Mouse (Mus musculus) kidney, embryonic 16.5 days (tissue): ENCODE results near the gene Bola1. TPM values are rescaled to one million over a fixed set of nuclear protein-coding genes. Genes with fewer than 3 reads are reported as not detected.

Experiments used
- ATAC-seq: fragments of 200-750 bp; cut with Nextera tagmentation; 2 replicates; pipeline ENCODE4 v1.8.0; 2017; ENCODE audit warnings: moderate TSS enrichment; ENCODE audit not compliant: low FRiP score, low TSS enrichment
- H3K27ac ChIP-seq: fragments of 300-500 bp; sonication (generic); 2 replicates; pipeline ENCODE4 v1.5.1; 2014; ENCODE audit warnings: low read length
- H3K27me3 ChIP-seq: fragments of 300-500 bp; sonication (generic); 2 replicates; pipeline ENCODE4 v1.6.1; 2014; ENCODE audit warnings: low read length, control low read depth, mixed read lengths; ENCODE audit not compliant: insufficient read depth
- H3K36me3 ChIP-seq: fragments of 300-500 bp; sonication (generic); 2 replicates; pipeline ENCODE4 v1.6.1; 2014; ENCODE audit warnings: low read length, control low read depth, mixed read lengths; ENCODE audit not compliant: insufficient read depth
- H3K4me1 ChIP-seq: fragments of 300-500 bp; sonication (generic); 2 replicates; pipeline ENCODE4 v1.6.1; 2014; ENCODE audit warnings: low read length, control low read depth, mixed read lengths; ENCODE audit not compliant: insufficient read depth
- H3K4me2 ChIP-seq: fragments of 300-500 bp; sonication (generic); replicated peaks from 2 replicates; pipeline ENCODE4 v1.6.1; 2014; ENCODE audit warnings: low read depth, low read length
- H3K4me3 ChIP-seq: fragments of 300-500 bp; sonication (generic); 2 replicates; pipeline ENCODE4 v1.5.1; 2014; ENCODE audit warnings: mild to moderate bottlenecking, low read length
- H3K9ac ChIP-seq: fragments of 300-500 bp; sonication (generic); replicated peaks from 2 replicates; pipeline ENCODE4 v1.6.1; 2014; ENCODE audit warnings: low read length
- H3K9me3 ChIP-seq: fragments of 300-500 bp; sonication (generic); 2 replicates; pipeline ENCODE4 v1.6.1; 2016; ENCODE audit warnings: low read length, control low read depth
- WGBS: fragments of 180-500 bp; shearing (Covaris S2); extraction: QIAGEN DNeasy Blood & Tissue Kit; methylation state at CpG from one replicate; pipeline ENCODE4 v1.1.7; 2014; 5-methylcytosine and 5-hydroxymethylcytosine counted together
- polyA plus RNA-seq: library from polyadenylated mRNA; unstranded; fragments of >200 nt; fragmentation: Nextera tagmentation; extraction: Ambion mirVana; gene quantifications from 2 replicates; pipeline ENCODE4 v1.2.1, GENCODE M21; 2015

Bola1 gene
- polyA plus RNA-seq, 1 experiment from 2014 or later = 51.3 TPM

GRCm38 (mm10) chr3:96172197-96173178 lies 47.0 kb downstream of the Bola1 start, which contains the start of gene Sf3b4:
Gene Sf3b4 (plus strand): TSS chr3:96172332.
- WGBS = under 1% methylated on average over 58 of the region's 58 CpGs
- Histone ChIP-seq H3K27ac (peak within 1 kb of the TSS; percentile 98), H3K4me1 (peaks cover 27% of the 10 kb centered on the region), H3K27me3 (no peaks in the 10 kb centered on the region), H3K9me3 (no peaks in the 10 kb centered on the region), H3K4me2 (peak within 1 kb of the TSS; percentile 93), H3K9ac (peak within 1 kb of the TSS; percentile 93), H3K4me3 (peak within 1 kb of the TSS; percentile 89), H3K36me3 (peaks cover 37% of the 10 kb centered on the region)
- ATAC-seq = peak; percentile 93

- WGBS = 13% methylated on average over 18 of the region's 18 CpGs
- ATAC-seq = peak; percentile 14
- peaks cover 34% of the 10 kb centered on the region for H3K36me3 ChIP-seq
Measured at GRCm38 (mm10) chr3:96171583-96172196, 47.8 kb downstream of the Bola1 start.

GRCm38 (mm10) chr3:96170976-96171545 lies 48.4 kb downstream of the Bola1 start:
- no peak for ATAC-seq
- peaks cover 27% of the 10 kb centered on the region for H3K4me1 ChIP-seq
- 56% methylated on average over 10 of the region's 10 CpGs for WGBS
- peaks cover 27% of the 10 kb centered on the region for H3K36me3 ChIP-seq
- H3K27me3 ChIP-seq = no peaks in the 10 kb centered on the region
- H3K4me2 ChIP-seq = peak overlapping the region; percentile 75
- peak overlapping the region; percentile 98 for H3K27ac ChIP-seq
- H3K4me3 ChIP-seq = peak overlapping the region; percentile 89
- peak overlapping the region; percentile 93 for H3K9ac ChIP-seq
- H3K9me3 ChIP-seq = no peaks in the 10 kb centered on the region

More at GRCm38 (mm10) chr3:96171583-96172196, 47.8 kb downstream of the Bola1 start:
- no peaks in the 10 kb centered on the region for H3K9me3 ChIP-seq
- no peaks in the 10 kb centered on the region for H3K27me3 ChIP-seq
- peak overlapping the region; percentile 93 for H3K9ac ChIP-seq
- peak overlapping the region; percentile 98 for H3K27ac ChIP-seq
- peak overlapping the region; percentile 89 for H3K4me3 ChIP-seq
- H3K4me2 ChIP-seq = peak overlapping the region; percentile 75
- peaks cover 27% of the 10 kb centered on the region for H3K4me1 ChIP-seq

GRCm38 (mm10) chr3:96170276-96170675 lies 49.2 kb downstream of the Bola1 start:
- H3K27me3 ChIP-seq = no peaks in the 10 kb centered on the region

GRCm38 (mm10) chr3:96168466-96169158 lies 50.9 kb downstream of the Bola1 start:
- peaks cover 18% of the 10 kb centered on the region; the same call in 1 of the 2 replicates for H3K36me3 ChIP-seq
- ATAC-seq = no peak
- H3K4me2 ChIP-seq = no peak overlapping the region
- no peaks in the 10 kb centered on the region for H3K27me3 ChIP-seq
- no peak overlapping the region for H3K9ac ChIP-seq
- WGBS = 68% methylated on average over 12 of the region's 12 CpGs
- H3K9me3 ChIP-seq = no peaks in the 10 kb centered on the region
- H3K27ac ChIP-seq = no peak overlapping the region
- peaks cover 17% of the 10 kb centered on the region for H3K4me1 ChIP-seq
- H3K4me3 ChIP-seq = no peak overlapping the region

More at GRCm38 (mm10) chr3:96170276-96170675, 49.2 kb downstream of the Bola1 start:
- Histone ChIP-seq H3K9ac (0 out of 2 replicates have a peak overlapping the region, but pooled peaks have one; percentile 10), H3K9me3 (no peaks in the 10 kb centered on the region), H3K36me3 (peaks cover 21% of the 10 kb centered on the region), H3K27ac (peak overlapping the region; percentile 98), H3K4me1 (peaks cover 27% of the 10 kb centered on the region), H3K4me2 (no peak overlapping the region), H3K4me3 (no peak overlapping the region)
- ATAC-seq = no peak
- 92% methylated on average over 4 of the region's 4 CpGs for WGBS

GRCm38 (mm10) chr3:96163040-96163439 lies 56.5 kb downstream of the Bola1 start:
- Histone ChIP-seq H3K4me1 (peaks cover 26% of the 10 kb centered on the region), H3K27me3 (no peaks in the 10 kb centered on the region), H3K4me2 (peak overlapping the region; percentile 83), H3K9ac (peak overlapping the region; percentile 79; the same call in 1 of the 2 replicates), H3K4me3 (peak overlapping the region; percentile 73), H3K9me3 (no peaks in the 10 kb centered on the region), H3K27ac (peak overlapping the region; percentile 96; the same call in 1 of the 2 replicates), H3K36me3 (peaks cover 11% of the 10 kb centered on the region; the same call in 1 of the 2 replicates)
- no peak for ATAC-seq
- 90% methylated on average over 6 of the region's 6 CpGs for WGBS

- Histone ChIP-seq H3K4me3 (peak within 1 kb of the TSS; percentile 73), H3K9me3 (no peaks in the 10 kb centered on the region), H3K27me3 (no peaks in the 10 kb centered on the region), H3K4me2 (peak within 1 kb of the TSS; percentile 83), H3K27ac (peak within 1 kb of the TSS; percentile 96), H3K36me3 (peaks cover 11% of the 10 kb centered on the region; the same call in 1 of the 2 replicates), H3K4me1 (peaks cover 26% of the 10 kb centered on the region), H3K9ac (peak within 1 kb of the TSS; percentile 79)
- ATAC-seq = peak; percentile 52; the same call in 1 of the 2 replicates
- 4% methylated on average over 16 of the region's 16 CpGs for WGBS
Measured at GRCm38 (mm10) chr3:96161869-96162840, 57.4 kb downstream of the Bola1 start, which contains the start of gene Mtmr11. Gene Mtmr11 (plus strand): TSS chr3:96162004.

- H3K9me3 ChIP-seq = no peaks in the 10 kb centered on the region
- ATAC-seq = peak; percentile 84
- peak overlapping the region; percentile 73 for H3K4me3 ChIP-seq
- H3K9ac ChIP-seq = peak overlapping the region; percentile 79
- H3K36me3 ChIP-seq = peaks cover 11% of the 10 kb centered on the region; the same call in 1 of the 2 replicates
- no peaks in the 10 kb centered on the region for H3K27me3 ChIP-seq
- H3K4me2 ChIP-seq = peak overlapping the region; percentile 83
- peaks cover 26% of the 10 kb centered on the region for H3K4me1 ChIP-seq
- under 1% methylated on average over 12 of the region's 12 CpGs for WGBS
- peak overlapping the region; percentile 96 for H3K27ac ChIP-seq
Measured at GRCm38 (mm10) chr3:96160803-96161516, 58.5 kb downstream of the Bola1 start.
